Mouse (Mus musculus): ENCODE results near the gene P2ry14. TPM values are rescaled to one million over a fixed set of nuclear protein-coding genes. Genes with fewer than 3 reads are reported as not detected.
A peak's percentile ranks its signal among the peaks of the same experiment; 100 is the strongest.
"Not testable (repeated sequence)": the region's sequence is repeated elsewhere in the genome, so short reads cannot be mapped to it uniquely, and the experiment has no call there.

Gene P2ry14
- total RNA-seq, 4 experiments from 2014 or later, result 25.4 to 47.3 (median 37.8) TPM

- DNase-seq, result no peak
Observed at GRCm38 (mm10) chr3:59102146-59102545, 51.3 kb downstream of the P2ry14 start.

GRCm38 (mm10) chr3:59101218-59101986 is 52.0 kb downstream of the P2ry14 start, which contains the start of gene Gpr171:
Gene Gpr171 (minus strand): TSS chr3:59101821.
- DNase-seq, result no peak

GRCm38 (mm10) chr3:59098540-59098939 is 54.9 kb downstream of the P2ry14 start:
- no peak for DNase-seq

GRCm38 (mm10) chr3:59097421-59097820 is 56.0 kb downstream of the P2ry14 start:
- DNase-seq, result no peak

GRCm38 (mm10) chr3:59092702-59093101 is 60.7 kb downstream of the P2ry14 start:
- DNase-seq, result no peak

- DNase-seq, result no peak
Observed at GRCm38 (mm10) chr3:59080919-59081318, 72.5 kb downstream of the P2ry14 start.

- no peak for DNase-seq
Observed at GRCm38 (mm10) chr3:59080293-59080916, 73.0 kb downstream of the P2ry14 start.

GRCm38 (mm10) chr3:59079327-59079726 is 74.1 kb downstream of the P2ry14 start:
- peak; percentile 27 for DNase-seq

GRCm38 (mm10) chr3:59078585-59078984 is 74.8 kb downstream of the P2ry14 start:
- peak; percentile 18 for DNase-seq

GRCm38 (mm10) chr3:59077278-59077677 is 76.1 kb downstream of the P2ry14 start:
- DNase-seq, result no peak

GRCm38 (mm10) chr3:59069071-59069470 is 84.3 kb downstream of the P2ry14 start:
- DNase-seq, result not testable (repeated sequence)

- no peak for DNase-seq
Observed at GRCm38 (mm10) chr3:59066558-59067294, 86.7 kb downstream of the P2ry14 start.

- no peak for DNase-seq
Observed at GRCm38 (mm10) chr3:59065937-59066336, 87.5 kb downstream of the P2ry14 start.

Other genes with a start within 250 kb of the P2ry14 start
- 10 to 100 TPM; 13.0 to 19.3 (median 16.9) TPM for gene Med12l, start 147.8 kb downstream of the P2ry14 start, total RNA-seq (2022)
- gene Gpr171, start 51.8 kb downstream of the P2ry14 start, total RNA-seq (2022), result under 1 TPM; 0.15 to 0.45 (median 0.29) TPM
- gene Gpr87, start 41.5 kb upstream of the P2ry14 start, total RNA-seq (2022), result not detected
- 1 to 10 TPM in 3 of 4 experiments, under 1 TPM in 1; 0.98 to 3.4 (median 2.0) TPM for gene P2ry13, start 57.3 kb upstream of the P2ry14 start, total RNA-seq (2022)
- gene P2ry12, start 109.3 kb upstream of the P2ry14 start, total RNA-seq (2022), result 1 to 10 TPM; 1.2 to 4.8 (median 2.4) TPM
- gene Igsf10, start 190.8 kb upstream of the P2ry14 start, total RNA-seq (2022), result 1 to 10 TPM; 1.1 to 2.3 (median 2.2) TPM

Measured in adrenal gland, adult 8-10 months (tissue).